Comparison of ENCODE assay signal across 14 mouse cellular contexts in genomic region chr10:18352937-18353336, GRCm38 (mm10).
"Had no signal": no experiment of that assay in that cellular context is flagged by ENCODE, and none has a peak within 500 bp of the region (broad histone marks: within the 10 kb centered on the region; RNA-seq: fewer than 3 reads in every experiment).

No protein-coding gene starts in this region.

- H3K4me3 ChIP-seq: megakaryocyte, embryonic 14.5 days; midbrain, embryonic 13.5 days; midbrain, embryonic 15.5 days; neural tube, embryonic 12.5 days; stomach, embryonic 15.5 days had no signal

- H3K9ac ChIP-seq: lung, embryonic 14.5 days; midbrain, embryonic 13.5 days; midbrain, embryonic 15.5 days; neural tube, embryonic 12.5 days; stomach, embryonic 15.5 days had no signal

- H3K36me3 ChIP-seq: midbrain, embryonic 13.5 days; midbrain, embryonic 15.5 days; neural tube, embryonic 12.5 days; stomach, embryonic 15.5 days had no signal

- H3K27ac ChIP-seq: midbrain, embryonic 13.5 days; midbrain, embryonic 15.5 days; neural tube, embryonic 12.5 days; stomach, embryonic 15.5 days; stomach, postnatal 0 days had no signal

- H3K9me3 ChIP-seq: megakaryocyte, embryonic 14.5 days; midbrain, embryonic 13.5 days; midbrain, embryonic 15.5 days; neural tube, embryonic 12.5 days; stomach, embryonic 15.5 days had no signal

- H3K4me2 ChIP-seq: lung, embryonic 14.5 days; midbrain, embryonic 11.5 days; midbrain, embryonic 13.5 days; midbrain, embryonic 15.5 days; neural tube, embryonic 12.5 days; stomach, embryonic 15.5 days had no signal

- ATAC-seq: midbrain, embryonic 13.5 days; midbrain, embryonic 15.5 days had no signal

- H3K4me1 ChIP-seq: megakaryocyte, embryonic 14.5 days; midbrain, embryonic 13.5 days; midbrain, embryonic 15.5 days; neural tube, embryonic 12.5 days had no signal

- DNase-seq: lung, embryonic 14.5 days; lung, postnatal 10 days; lung, postnatal 4 days; right cerebral cortex, postnatal 14 days; thymus, adult 2 months; thymus, postnatal 25 days; thymus, postnatal 4 days had no signal

- H3K27me3 ChIP-seq: megakaryocyte, embryonic 14.5 days; midbrain, embryonic 13.5 days; midbrain, embryonic 15.5 days; neural tube, embryonic 12.5 days; stomach, embryonic 15.5 days had no signal
